Comparison of ENCODE assay signal across 10 mouse cellular contexts in the genomic region with DNA sequence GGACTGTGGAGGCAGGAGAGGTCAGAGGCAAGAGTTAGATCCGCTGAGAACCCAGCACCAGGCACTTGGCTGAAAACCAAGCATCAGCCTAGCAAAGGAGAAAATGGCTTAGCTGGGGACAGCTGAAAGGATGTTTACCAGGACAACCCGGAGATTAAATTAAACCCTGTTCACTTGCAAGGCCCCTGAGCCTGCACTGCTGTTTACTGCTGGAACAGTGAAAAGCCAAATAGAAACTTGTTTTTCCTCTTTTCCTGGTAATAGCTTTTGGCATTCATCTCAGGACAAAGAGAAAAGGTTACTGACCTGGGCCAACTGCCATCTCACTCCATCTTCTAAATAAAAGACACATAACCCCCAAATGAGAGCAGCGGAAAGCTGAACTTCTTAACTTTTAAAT.
DNase-seq lines count a peak whose midpoint lies in the region; ATAC-seq lines count a peak whose summit lies in the region.
"Had no signal": no experiment of that assay in that cellular context is flagged by ENCODE, and none has a peak within 500 bp of the region (broad histone marks: within the 10 kb centered on the region; RNA-seq: fewer than 3 reads in every experiment).

No protein-coding gene starts in this region.

- no peak overlapping the region for H3K9ac ChIP-seq in heart, embryonic 12.5 days
- no peak overlapping the region for H3K9ac ChIP-seq in neural tube, embryonic 15.5 days (replicated peaks)
- H3K9ac ChIP-seq: forebrain, embryonic 13.5 days had no signal

- no peak overlapping the region for H3K4me2 ChIP-seq in heart, embryonic 12.5 days
- H3K4me2 ChIP-seq in neural tube, embryonic 15.5 days: no peak overlapping the region
- H3K4me2 ChIP-seq: forebrain, embryonic 13.5 days had no signal

- H3K36me3 ChIP-seq in heart, embryonic 12.5 days: no peaks in the 10 kb centered on the region
- H3K36me3 ChIP-seq in neural tube, embryonic 15.5 days: no peaks in the 10 kb centered on the region

- no peak overlapping the region for H3K4me3 ChIP-seq in heart, embryonic 12.5 days
- no peak overlapping the region for H3K4me3 ChIP-seq in neural tube, embryonic 15.5 days (replicated peaks)
- H3K4me3 ChIP-seq: forebrain, embryonic 13.5 days had no signal

- no peak for ATAC-seq in heart, embryonic 12.5 days (ENCODE audit: insufficient number of reproducible peaks, low FRiP score)
- ATAC-seq in neural tube, embryonic 15.5 days (ENCODE audit: low FRiP score): no peak
- ATAC-seq: forebrain, embryonic 13.5 days had no signal

- no peaks in the 10 kb centered on the region for H3K9me3 ChIP-seq in heart, embryonic 12.5 days (replicated peaks)
- H3K9me3 ChIP-seq in neural tube, embryonic 15.5 days (replicated peaks): no peaks in the 10 kb centered on the region
- H3K9me3 ChIP-seq: forebrain, embryonic 13.5 days had no signal

- peak; percentile 47 to 53 for DNase-seq in heart, adult 18-20 months
- DNase-seq in neural tube, embryonic 10.5 days (ENCODE audit: extremely low spot score, low spot score): no peak
- peak; percentile 49 to 50 for DNase-seq in kidney, postnatal 25 days
- DNase-seq in testis, postnatal 14 days (ENCODE audit: low spot score): peak; percentile 5
- no peak for DNase-seq in left cerebral cortex, adult 8-10 months (ENCODE audit: low spot score in 2 of 2)
- no peak for DNase-seq in thymus, postnatal 10 days (ENCODE audit: low spot score in 2 of 2)

- H3K27me3 ChIP-seq in heart, embryonic 12.5 days (replicated peaks): no peaks in the 10 kb centered on the region
- H3K27me3 ChIP-seq in neural tube, embryonic 15.5 days (replicated peaks): no peaks in the 10 kb centered on the region
- H3K27me3 ChIP-seq: CH12.LX; forebrain, embryonic 13.5 days had no signal

- 52% methylated on average over 3 of the region's 3 CpGs for WGBS in heart, embryonic 12.5 days
- 46% methylated on average over 3 of the region's 3 CpGs for WGBS in neural tube, embryonic 15.5 days

- no peaks in the 10 kb centered on the region for H3K4me1 ChIP-seq in heart, embryonic 12.5 days (replicated peaks)
- 0 out of 2 replicates have a peak, but pooled peaks cover 7% of the 10 kb centered on the region for H3K4me1 ChIP-seq in neural tube, embryonic 15.5 days

- no peak overlapping the region for H3K27ac ChIP-seq in heart, embryonic 12.5 days (ENCODE audit: poor library complexity, severe bottlenecking)
- 0 out of 2 replicates have a peak overlapping the region, but pooled peaks have one; percentile 6 for H3K27ac ChIP-seq in neural tube, embryonic 15.5 days (replicated peaks)
- H3K27ac ChIP-seq: forebrain, embryonic 13.5 days had no signal

Comparison
In these comparisons a context has a peak if more than half of its experiments do, and no peak if none do; other contexts are left out.
1. DNase-seq: peak in heart, adult 18-20 months (2 of 2), kidney, postnatal 25 days (2 of 2) and testis, postnatal 14 days (single experiment); none in neural tube, embryonic 10.5 days (single experiment), left cerebral cortex, adult 8-10 months (0 of 2) and thymus, postnatal 10 days (0 of 2).